Mouse (Mus musculus): ENCODE measurements around the gene Fcer1g.

The Fcer1g gene

GRCm38 (mm10) chr1:171234126-171234525 lies at the start of gene Fcer1g:
Fcer1g (minus strand) TSS chr1:171234365.
- DNase-seq (ENCODE audit: low read depth, low spot score), result no peak

GRCm38 (mm10) chr1:171283188-171284160 lies 49.3 kb upstream of the Fcer1g start:
- no peak for DNase-seq (ENCODE audit: low read depth, low spot score)

GRCm38 (mm10) chr1:171282086-171282805 lies 48.1 kb upstream of the Fcer1g start:
- no peak for DNase-seq (ENCODE audit: low read depth, low spot score)

- DNase-seq (ENCODE audit: low read depth, low spot score), result no peak
These were observed 47.4 kb upstream of the Fcer1g start for GRCm38 (mm10) chr1:171281528-171281923.

GRCm38 (mm10) chr1:171280916-171281527 lies 46.9 kb upstream of the Fcer1g start, which contains the start of gene Ppox:
Ppox (minus strand) TSS chr1:171281186.
- peak; percentile 96 for DNase-seq (ENCODE audit: low read depth, low spot score)

DNA sequence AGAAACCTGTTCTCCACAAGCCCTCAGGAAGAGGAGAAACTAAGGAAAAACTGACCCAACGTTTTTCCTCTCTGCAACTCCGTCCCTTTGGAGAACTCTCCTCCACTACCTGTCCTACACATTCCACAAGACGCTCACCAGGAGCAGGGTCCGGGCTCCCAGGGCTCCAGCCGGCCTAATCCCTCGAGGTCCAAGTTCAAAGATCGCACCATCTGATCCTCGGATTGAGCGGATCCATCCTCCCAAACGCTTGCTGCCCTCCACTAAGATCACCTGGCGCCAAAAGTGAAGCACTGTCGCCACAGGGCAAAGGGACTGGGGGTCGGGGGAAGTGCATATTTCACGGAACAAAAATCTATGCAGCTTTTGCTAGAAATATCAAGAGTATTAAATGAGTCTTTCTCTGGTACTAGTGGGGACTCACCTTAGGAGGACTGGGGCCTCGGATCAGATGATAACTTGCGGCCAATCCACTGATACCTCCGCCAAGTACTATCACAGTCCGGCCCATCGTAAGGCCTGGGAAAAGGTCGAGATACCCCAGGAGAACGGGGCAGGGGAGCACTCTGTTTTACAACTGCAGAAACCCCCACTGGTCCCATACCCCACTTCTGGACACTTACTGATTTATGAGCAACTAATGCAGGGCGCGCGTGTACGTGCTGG lies 46.2 kb upstream of the Fcer1g start:
- DNase-seq (ENCODE audit: low read depth, low spot score), result no peak

GRCm38 (mm10) chr1:171279721-171280120 lies 45.6 kb upstream of the Fcer1g start:
- no peak for DNase-seq (ENCODE audit: low read depth, low spot score)

- no peak for DNase-seq (ENCODE audit: low read depth, low spot score)
These were observed 45.0 kb upstream of the Fcer1g start for GRCm38 (mm10) chr1:171279012-171279705.

DNA sequence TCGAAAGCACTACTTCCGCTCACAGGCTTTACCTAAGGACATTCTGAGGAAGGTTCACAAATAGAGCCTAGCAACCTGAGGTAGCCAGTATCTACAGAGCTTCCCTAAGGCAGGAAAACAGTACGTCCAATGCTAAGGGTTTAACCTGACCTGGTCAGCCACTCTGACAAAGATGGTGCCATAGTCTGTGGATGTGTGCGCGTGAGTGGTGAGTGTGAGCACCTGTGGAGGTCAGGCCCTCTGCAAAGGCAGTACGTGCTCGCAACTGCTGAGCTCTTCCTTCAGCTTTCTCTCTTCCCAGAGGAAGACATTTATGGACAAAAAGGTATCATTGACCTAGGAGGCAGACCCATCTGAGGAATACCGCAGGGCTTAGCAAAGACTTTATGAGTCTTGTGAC lies 44.3 kb upstream of the Fcer1g start:
- no peak for DNase-seq (ENCODE audit: low read depth, low spot score)

DNA sequence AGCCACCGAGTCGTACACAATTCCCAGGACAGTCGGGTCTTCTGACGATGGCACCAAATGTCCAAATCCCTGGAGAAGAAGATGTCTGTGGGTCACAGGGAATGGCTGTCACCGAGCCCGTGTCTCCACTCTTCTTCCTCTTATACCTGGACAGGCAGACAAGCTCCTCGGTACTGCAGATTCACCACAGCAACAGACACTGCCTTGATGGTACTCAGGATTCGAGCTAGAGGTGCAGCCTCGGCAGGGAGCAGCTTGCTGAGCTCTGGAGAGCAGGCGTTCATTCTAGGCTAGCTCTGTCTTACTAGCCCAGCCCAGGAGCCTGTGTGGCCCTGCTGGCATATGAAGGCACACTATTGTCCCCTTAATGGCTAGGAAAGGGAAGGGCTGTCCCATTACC lies 43.6 kb upstream of the Fcer1g start:
- no peak for DNase-seq (ENCODE audit: low read depth, low spot score)

GRCm38 (mm10) chr1:171276110-171276748 lies 42.1 kb upstream of the Fcer1g start:
- no peak for DNase-seq (ENCODE audit: low read depth, low spot score)

GRCm38 (mm10) chr1:171275144-171275734 lies 41.1 kb upstream of the Fcer1g start:
- DNase-seq (ENCODE audit: low read depth, low spot score), result no peak

DNA sequence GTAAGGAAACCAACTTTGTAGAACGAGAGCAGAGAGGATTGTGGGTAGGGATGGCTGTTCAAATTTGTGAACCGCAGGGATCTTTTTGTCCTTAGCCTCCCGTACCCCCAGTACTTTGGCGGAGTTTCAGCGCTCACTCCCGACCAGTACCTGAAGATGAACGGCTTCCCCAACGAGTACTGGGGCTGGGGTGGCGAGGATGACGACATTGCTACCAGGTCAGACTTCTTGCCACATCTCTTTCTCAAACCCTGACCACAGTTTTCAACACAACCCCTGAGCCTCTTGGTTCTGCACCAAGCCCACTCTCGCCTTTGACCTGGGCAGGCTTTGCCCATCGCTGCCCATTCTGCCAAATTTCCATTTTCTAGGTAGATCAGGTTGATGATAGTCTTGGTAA lies 40.0 kb upstream of the Fcer1g start:
- DNase-seq (ENCODE audit: low read depth, low spot score), result no peak

DNA sequence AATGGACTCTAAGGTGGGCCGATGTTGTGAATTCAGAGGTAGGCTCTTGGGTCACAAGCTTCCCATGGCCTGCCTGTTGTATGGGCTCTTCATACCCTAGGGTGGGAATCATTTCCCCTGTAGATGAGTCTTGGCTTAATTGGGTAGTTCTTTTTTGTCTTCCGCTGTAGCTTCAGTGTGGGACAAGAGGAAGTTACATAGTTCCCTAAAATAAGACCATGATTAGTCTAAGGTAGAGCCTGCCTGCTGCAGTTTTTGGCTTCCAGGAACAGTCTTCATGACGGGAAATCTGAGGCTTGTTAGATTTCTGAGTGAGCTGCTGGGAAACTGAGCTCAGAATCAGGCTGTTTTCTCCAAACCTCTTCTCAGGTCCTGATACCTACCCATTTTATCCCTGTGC lies 37.9 kb upstream of the Fcer1g start:
- no peak for DNase-seq (ENCODE audit: low read depth, low spot score)

DNA sequence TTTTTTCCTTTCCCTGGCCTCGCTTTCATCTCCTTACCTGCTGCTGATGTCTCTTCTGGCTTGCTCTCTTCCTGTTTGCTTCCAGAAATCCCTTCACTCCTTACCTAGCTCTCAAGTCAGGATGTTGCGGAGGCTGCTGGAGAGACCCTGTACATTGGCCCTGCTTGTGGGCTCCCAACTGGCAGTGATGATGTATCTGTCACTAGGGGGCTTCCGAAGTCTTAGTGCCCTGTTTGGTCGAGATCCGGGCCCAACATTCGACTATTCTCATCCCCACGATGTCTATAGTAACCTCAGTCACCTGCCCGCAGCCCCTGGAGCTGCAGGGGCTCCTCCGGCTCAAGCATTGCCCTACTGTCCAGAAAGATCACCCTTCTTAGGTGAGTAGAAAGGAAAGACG lies 37.5 kb upstream of the Fcer1g start:
- DNase-seq (ENCODE audit: low read depth, low spot score), result no peak

DNA sequence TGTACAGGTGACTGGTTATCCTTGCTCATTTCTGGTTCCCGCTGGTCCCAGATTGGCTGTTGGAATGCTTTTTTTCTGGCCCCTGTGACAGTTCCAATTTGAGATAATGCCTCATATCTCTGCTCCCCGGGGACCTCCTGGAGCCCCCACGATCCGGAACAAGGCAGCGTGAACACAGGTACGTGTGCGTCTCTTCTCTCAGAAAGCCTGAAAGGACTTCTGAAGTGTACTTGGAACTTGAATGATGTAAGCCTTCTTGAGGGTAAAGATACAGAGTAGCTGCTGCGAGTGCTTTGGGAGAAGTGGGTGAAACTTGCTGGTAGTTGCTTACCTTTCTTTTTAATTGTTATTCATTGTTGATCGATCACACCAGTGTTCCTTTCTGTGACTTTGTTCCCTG lies 37.0 kb upstream of the Fcer1g start:
- DNase-seq (ENCODE audit: low read depth, low spot score), result no peak

DNA sequence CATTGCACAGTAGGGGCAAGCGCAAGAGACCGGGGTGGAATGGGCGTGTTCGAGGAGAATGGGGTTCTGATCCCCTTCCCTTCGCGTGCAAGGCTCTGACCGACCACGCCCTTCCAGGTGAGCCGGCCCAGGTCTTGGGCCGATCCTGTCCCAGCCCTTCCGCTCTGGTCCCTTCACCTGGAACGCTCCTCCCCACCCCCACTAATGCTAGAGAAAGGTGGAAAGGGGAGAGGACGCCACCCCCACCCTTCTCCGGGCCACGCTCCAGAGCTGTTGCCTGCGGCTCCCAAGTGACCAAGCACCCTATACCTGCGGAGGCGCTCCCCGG lies 36.4 kb upstream of the Fcer1g start:
- no peak for DNase-seq (ENCODE audit: low read depth, low spot score)

DNA sequence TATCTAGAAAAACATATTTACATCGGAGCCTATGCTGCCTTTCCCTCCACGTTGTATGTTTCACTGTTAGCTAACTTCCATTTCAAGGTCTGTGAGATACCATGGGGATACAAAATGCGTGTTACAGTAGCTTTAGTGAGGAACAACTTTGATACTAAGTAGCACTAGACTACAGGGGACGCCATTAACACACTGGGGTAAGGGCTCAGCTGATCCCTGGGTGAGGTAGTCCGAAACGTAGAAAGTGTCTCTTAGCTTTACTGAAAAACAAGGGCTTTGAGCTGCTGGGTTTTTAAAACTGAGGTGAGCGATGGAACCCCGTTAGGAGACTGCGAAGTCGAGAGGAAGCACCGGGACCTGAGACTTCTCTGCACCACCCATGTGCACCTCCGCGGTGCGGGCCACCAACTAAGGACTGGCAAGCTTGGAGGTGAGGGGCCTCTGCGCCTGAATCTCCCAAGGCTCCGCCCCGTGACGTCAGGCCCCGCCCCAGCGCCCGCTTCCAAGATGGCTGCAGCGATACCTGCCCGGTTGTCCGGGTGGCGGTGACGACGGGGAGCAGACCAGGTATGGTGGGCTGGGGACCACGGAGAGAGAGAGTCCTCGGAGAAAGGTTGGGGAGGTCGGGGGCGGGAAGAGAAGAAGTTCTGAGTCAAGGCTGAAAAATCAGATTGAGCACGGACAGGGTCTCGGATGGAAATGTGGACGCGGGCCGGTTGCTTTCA lies 35.8 kb upstream of the Fcer1g start, which contains the start of gene B4galt3:
Gene B4galt3 (plus strand): TSS at position 481 of the 725 bp plus-strand sequence.
- DNase-seq (ENCODE audit: low read depth, low spot score), result peak; percentile 92

- no peak for DNase-seq (ENCODE audit: low read depth, low spot score)
These were observed 34.2 kb upstream of the Fcer1g start for GRCm38 (mm10) chr1:171268341-171268740.

All from CD4-positive helper T cell, adult 2 months (primary cell).